Mouse (Mus musculus) E14TG2a.4 (cell line): ENCODE results near the gene Cacna2d4.

ENCODE experiments used
- CTCF ChIP-seq: conservative IDR thresholded peaks from 2 replicates; pipeline ENCODE4 v1.5.1; 2014; ENCODE audit warnings: low read length
- NANOG ChIP-seq: IDR thresholded peaks from 2 replicates; pipeline ENCODE4 v1.6.1; 2014; ENCODE audit warnings: borderline replicate concordance, low read length, mixed read lengths
- POU5F1 ChIP-seq: IDR thresholded peaks from 2 replicates; pipeline ENCODE4 v1.6.1; 2014; ENCODE audit warnings: low read length, borderline replicate concordance

DNA sequence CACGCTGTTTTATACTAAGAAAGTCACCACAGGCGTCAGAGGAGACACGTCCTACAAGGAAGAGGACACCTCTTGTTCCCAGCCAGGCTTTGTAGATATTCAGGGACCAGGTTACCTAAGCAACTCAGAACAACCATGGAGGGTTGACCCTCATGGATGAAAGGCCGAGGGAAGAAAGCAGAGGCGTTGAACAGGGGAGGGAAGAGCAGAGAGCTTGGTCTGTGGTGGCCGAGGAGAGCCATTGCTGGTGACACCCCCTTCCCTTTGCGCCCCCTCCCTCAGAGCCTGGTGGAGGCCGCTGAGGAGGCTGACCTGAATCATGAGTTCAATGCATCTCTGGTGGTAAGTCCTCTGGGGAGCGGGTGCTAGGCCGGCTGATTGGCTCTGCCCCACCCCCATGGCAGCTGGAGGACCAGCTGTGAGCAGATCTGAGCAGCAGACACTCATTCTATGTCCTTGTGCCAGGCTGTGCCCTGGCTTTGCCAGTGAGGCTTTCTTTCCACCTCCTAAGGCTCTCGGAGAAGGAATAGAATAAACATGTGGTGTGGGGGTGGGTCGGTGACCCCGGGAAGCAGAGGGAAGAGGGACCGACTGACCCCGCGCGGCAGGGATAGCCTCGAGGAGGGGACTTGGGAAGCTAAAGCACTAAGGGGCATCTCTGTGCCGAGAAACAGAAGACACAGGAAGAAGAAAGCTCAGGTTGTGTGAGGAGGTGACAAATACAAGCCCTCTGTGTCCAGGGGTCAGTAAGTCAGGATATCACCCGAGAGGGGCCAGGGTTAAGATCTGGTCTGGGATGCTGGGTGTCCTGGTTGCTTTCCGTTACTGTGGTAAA is 4.8 kb downstream of the Cacna2d4 start:
- no peak for TF ChIP-seq CTCF
- TF ChIP-seq POU5F1 = no peak
- no peak for TF ChIP-seq NANOG
